Mouse (Mus musculus) hindbrain, embryonic 15.5 days (tissue): ENCODE measurements around the gene Prr15. TPM values are rescaled to one million over a fixed set of nuclear protein-coding genes. Genes with fewer than 3 reads are reported as not detected.

Source experiments
- ATAC-seq: fragments of 200-750 bp; cut with Nextera tagmentation; 2 replicates; pipeline ENCODE4 v1.8.0; 2017; ENCODE audit warnings: low read depth, moderate number of reproducible peaks, moderate TSS enrichment; ENCODE audit not compliant: low FRiP score
- H3K27ac ChIP-seq: fragments of 300-500 bp; sonication (generic); replicated peaks from 2 replicates; pipeline ENCODE4 v1.5.1; 2015; ENCODE audit warnings: mild to moderate bottlenecking, inconsistent platforms
- H3K27me3 ChIP-seq: fragments of 300-500 bp; sonication (generic); 2 replicates; pipeline ENCODE4 v1.6.1; 2015; ENCODE audit warnings: control low read depth, inconsistent platforms
- H3K36me3 ChIP-seq: fragments of 300-500 bp; sonication (generic); 2 replicates; pipeline ENCODE4 v1.6.1; 2015; ENCODE audit warnings: control low read depth, inconsistent platforms
- H3K4me1 ChIP-seq: fragments of 300-500 bp; sonication (generic); replicated peaks from 2 replicates; pipeline ENCODE4 v1.6.1; 2015; ENCODE audit warnings: control low read depth, inconsistent platforms
- H3K4me2 ChIP-seq: fragments of 300-500 bp; sonication (generic); 2 replicates; pipeline ENCODE4 v1.6.1; 2015; ENCODE audit warnings: moderate library complexity, mild to moderate bottlenecking, inconsistent platforms
- H3K4me3 ChIP-seq: fragments of 300-500 bp; sonication (generic); 2 replicates; pipeline ENCODE4 v1.5.1; 2015; ENCODE audit warnings: mild to moderate bottlenecking, inconsistent platforms
- H3K9ac ChIP-seq: fragments of 300-500 bp; sonication (generic); 2 replicates; pipeline ENCODE4 v1.6.1; 2015; ENCODE audit warnings: inconsistent platforms
- H3K9me3 ChIP-seq: fragments of 300-500 bp; sonication (generic); 2 replicates; pipeline ENCODE4 v1.6.1; 2016; ENCODE audit warnings: control low read depth, inconsistent platforms
- WGBS: fragments of 180-500 bp; shearing (Covaris S2); methylation state at CpG from one replicate; pipeline ENCODE4 v1.1.7; 2015; 5-methylcytosine and 5-hydroxymethylcytosine counted together
- polyA plus RNA-seq: library from polyadenylated mRNA; unstranded; fragments of >200 nt; fragmentation: Nextera tagmentation; extraction: Ambion mirVana; gene quantifications from 2 replicates; pipeline ENCODE4 v1.2.1, GENCODE M21; 2015

Prr15 gene
- polyA plus RNA-seq, 1 experiment from 2014 or later: 1.5 TPM

DNA sequence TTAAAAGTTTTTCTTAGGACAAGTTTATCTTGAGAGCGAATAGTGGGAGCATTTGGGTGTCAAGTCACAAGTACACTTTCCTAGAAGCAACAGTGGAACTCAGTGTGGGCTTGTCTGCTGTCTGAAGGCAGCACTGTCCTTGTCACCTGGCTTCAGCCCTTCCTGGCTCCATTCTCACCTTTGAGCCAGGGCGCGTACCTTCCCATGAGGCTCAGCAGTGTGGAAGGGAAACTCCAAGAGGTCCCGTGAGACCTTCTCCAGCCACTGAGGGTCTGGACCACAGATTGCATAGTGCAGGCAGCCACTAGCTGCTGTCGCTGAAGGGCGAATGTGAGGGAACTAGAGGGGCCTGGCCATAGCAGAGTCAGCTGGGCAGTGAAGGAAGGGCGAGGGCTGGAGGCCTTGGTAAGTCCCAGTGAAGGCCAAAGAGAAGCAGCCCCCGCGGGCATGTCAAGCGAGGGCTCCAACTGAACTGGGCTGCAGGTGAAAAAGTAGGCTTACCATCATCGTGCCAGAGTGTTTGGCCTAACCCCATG, 7.5 kb downstream of the Prr15 start:
- no peaks in the 10 kb centered on the region for H3K9me3 ChIP-seq
- ATAC-seq: no peak
- no peak overlapping the region for H3K9ac ChIP-seq
- no peak overlapping the region for H3K4me2 ChIP-seq
- H3K27ac ChIP-seq: no peak overlapping the region
- no peak overlapping the region for H3K4me3 ChIP-seq
- 65% methylated on average over 11 of the region's 11 CpGs for WGBS
- H3K36me3 ChIP-seq: no peaks in the 10 kb centered on the region
- peaks cover 20% of the 10 kb centered on the region for H3K27me3 ChIP-seq
- H3K4me1 ChIP-seq: peaks cover 8% of the 10 kb centered on the region

DNA sequence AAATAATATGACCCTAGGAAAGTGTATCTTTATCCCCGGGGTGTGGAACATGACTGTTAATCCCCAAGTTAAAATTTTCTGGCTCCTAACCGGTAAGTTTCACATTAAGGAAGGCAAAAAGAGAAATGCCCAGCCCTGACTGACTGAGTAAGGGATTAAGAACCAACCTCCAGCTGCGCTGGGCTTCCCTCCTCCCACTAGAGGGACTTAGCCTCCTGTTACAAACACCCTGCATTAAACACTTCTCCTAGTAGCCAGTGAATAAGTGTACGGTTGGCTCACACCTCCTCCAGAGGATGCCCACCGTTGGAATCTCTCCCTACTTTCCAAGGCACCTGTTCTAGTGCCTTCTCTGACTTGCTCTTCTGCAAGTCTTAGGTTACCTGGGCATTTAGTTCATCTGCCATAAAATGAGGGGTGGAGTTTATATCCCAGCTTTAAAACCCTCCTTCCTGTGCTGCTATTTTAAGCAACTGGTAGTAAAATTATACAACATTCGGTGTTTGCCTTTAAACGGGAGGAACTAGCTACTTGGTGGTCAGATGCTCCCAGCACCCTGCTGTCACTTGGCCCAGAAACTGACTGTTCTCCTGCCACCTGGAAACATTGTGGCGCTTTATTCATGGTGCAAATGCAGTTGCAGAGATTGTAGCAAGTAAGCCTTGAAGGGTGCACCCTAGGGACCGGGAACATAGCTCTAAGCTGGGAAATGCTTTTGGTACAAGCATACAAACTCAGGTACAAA, 8.2 kb downstream of the Prr15 start:
- WGBS: 49% methylated on average over 9 of the region's 9 CpGs
- Histone ChIP-seq H3K36me3 (no peaks in the 10 kb centered on the region), H3K4me1 (peaks cover 8% of the 10 kb centered on the region), H3K27ac (no peak overlapping the region), H3K9me3 (no peaks in the 10 kb centered on the region), H3K9ac (no peak overlapping the region), H3K4me2 (no peak overlapping the region), H3K27me3 (peaks cover 17% of the 10 kb centered on the region), H3K4me3 (no peak overlapping the region)
- ATAC-seq: no peak

DNA sequence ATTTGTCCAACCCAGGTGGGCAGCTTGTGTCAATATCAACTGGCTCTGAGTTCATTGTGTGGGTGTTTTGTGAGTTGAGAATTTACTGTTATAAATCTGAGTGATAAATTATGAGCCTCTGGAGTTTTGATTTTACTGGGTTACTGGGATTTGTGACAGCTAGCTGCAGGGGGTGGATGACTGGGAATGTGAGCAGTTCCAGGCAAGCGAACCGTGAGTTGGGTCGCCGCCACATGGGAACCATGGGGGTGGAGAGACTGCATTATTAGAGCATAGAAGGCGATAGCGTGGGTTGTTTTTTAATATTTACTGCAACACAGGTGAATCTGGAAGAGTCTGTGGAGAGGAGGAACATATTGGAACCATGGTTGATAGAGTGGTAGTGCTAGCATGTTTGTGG, 11.7 kb downstream of the Prr15 start:
- no peak overlapping the region for H3K27ac ChIP-seq
- no peak overlapping the region for H3K4me2 ChIP-seq
- peaks cover 3% of the 10 kb centered on the region for H3K27me3 ChIP-seq
- no peaks in the 10 kb centered on the region for H3K9me3 ChIP-seq
- H3K36me3 ChIP-seq: no peaks in the 10 kb centered on the region
- H3K4me3 ChIP-seq: no peak overlapping the region
- no peak for ATAC-seq
- WGBS: 66% methylated on average over 6 of the region's 6 CpGs
- H3K9ac ChIP-seq: no peak overlapping the region
- H3K4me1 ChIP-seq: peaks cover under 1% of the 10 kb centered on the region

DNA sequence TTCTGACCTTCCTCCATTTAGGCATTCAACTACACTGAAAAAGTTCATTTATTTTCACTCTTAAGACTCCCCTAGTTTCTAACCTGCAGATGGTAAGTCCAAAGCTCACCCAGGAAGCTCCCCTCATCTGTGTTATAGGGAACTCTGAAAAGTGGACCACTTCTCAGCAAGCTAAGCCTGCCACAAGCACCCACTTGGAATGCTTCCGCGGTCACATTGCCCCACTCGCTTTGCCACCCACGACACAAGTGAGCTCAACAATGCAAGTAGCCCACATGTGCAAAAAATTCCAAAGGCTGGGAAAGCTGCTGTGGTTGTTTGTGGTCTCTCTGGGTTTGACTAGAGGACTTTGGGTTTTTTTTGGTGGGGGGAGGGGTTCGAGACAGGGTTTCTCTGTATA, 15.5 kb downstream of the Prr15 start:
- Histone ChIP-seq H3K9ac (no peak overlapping the region), H3K4me3 (no peak overlapping the region), H3K27me3 (no peaks in the 10 kb centered on the region; the same call in 1 of the 2 replicates), H3K36me3 (no peaks in the 10 kb centered on the region), H3K4me2 (no peak overlapping the region), H3K9me3 (no peaks in the 10 kb centered on the region), H3K27ac (no peak overlapping the region), H3K4me1 (no peaks in the 10 kb centered on the region)
- ATAC-seq: no peak
- WGBS: 94% methylated on average over 5 of the region's 5 CpGs

DNA sequence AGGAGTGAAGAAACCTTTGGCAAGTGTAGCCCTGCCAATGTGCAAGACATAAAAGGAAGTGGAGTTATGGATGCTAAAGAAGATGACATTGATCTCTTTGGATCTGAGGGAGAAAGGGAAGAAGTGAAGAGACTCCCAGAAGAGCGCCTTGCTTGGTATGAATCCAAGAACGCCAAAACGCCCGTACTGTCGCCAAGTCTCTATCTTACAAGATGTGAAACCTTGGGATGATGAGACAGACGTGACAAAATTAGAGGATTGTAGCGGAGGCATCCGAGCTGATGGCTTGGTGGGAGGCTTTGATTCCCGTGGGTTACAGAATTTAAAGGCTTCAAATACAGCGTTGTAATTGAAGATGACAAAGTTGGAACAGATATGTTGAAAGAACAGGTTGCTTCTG, 16.6 kb downstream of the Prr15 start:
- no peak for ATAC-seq

DNA sequence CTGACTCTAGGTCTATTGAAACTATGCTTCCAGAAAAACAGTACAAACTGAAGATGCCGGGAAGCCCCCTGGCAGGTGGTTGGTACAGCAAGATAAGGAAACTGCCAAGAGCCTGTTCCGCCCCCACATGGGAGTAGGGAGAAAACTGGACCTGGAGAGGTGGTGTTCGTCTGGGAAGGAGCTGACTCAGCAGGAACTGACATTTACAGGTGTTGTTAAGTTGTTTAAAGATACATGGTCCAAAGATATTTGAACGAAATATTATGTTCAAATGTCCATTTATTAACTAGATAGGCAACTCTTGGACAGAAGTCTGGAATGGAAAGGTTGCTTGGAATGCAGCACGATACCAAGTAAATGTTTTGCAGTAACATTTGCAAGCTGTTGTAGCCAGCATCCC, 26.2 kb downstream of the Prr15 start:
- Histone ChIP-seq H3K27me3 (no peaks in the 10 kb centered on the region), H3K4me1 (no peaks in the 10 kb centered on the region), H3K4me2 (no peak overlapping the region), H3K36me3 (no peaks in the 10 kb centered on the region), H3K9me3 (no peaks in the 10 kb centered on the region), H3K9ac (no peak overlapping the region), H3K4me3 (no peak overlapping the region), H3K27ac (no peak overlapping the region)
- 86% methylated on average over 5 of the region's 5 CpGs for WGBS
- ATAC-seq: no peak

More for the DNA sequence above, 16.6 kb downstream of the Prr15 start:
- H3K27ac ChIP-seq: no peak overlapping the region
- no peak overlapping the region for H3K9ac ChIP-seq
- H3K27me3 ChIP-seq: no peaks in the 10 kb centered on the region
- H3K4me3 ChIP-seq: no peak overlapping the region
- no peak overlapping the region for H3K4me2 ChIP-seq
- 84% methylated on average over 10 of the region's 10 CpGs for WGBS
- H3K4me1 ChIP-seq: no peaks in the 10 kb centered on the region
- H3K9me3 ChIP-seq: no peaks in the 10 kb centered on the region
- H3K36me3 ChIP-seq: no peaks in the 10 kb centered on the region

DNA sequence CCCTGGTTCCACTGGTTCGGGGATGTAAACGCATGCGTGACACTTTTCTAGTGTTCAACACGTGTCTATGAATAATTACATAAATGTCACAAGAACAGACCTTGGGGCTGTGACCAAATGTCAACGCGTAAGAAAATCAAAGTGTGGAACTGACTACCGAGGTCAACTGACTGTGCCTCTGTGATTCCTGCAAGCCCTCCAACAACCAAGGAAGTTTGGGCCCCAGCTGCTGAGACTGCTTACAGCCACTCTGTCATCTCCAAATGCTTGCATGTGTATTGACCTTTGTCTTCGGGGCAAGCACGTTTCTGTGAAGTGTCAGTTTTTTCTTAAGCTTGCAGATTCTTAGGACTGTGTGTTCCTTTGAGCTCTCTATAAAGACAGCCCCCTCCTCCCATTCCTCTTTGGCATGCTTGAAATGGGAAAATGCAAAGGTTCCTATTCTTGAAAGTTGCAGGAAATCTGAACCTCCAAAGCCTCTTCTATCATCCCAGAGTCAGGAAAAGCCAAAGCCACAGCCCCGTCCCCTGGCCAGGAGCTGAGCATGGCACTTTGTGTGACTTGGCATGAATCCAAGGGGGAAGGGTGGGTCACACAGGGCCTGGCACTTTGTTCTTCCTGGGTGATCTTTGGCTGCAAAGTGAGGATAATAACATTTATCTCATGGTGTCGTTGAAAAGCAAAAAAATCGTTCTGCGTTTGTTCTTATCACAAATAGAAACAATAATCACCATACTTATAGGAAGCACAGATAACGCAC, 27.5 kb downstream of the Prr15 start:
- no peak overlapping the region for H3K4me2 ChIP-seq
- H3K9ac ChIP-seq: no peak overlapping the region
- no peaks in the 10 kb centered on the region for H3K27me3 ChIP-seq
- H3K36me3 ChIP-seq: no peaks in the 10 kb centered on the region
- no peaks in the 10 kb centered on the region for H3K4me1 ChIP-seq
- no peak overlapping the region for H3K27ac ChIP-seq
- H3K9me3 ChIP-seq: no peaks in the 10 kb centered on the region
- WGBS: 66% methylated on average over 14 of the region's 14 CpGs
- ATAC-seq: no peak
- no peak overlapping the region for H3K4me3 ChIP-seq

DNA sequence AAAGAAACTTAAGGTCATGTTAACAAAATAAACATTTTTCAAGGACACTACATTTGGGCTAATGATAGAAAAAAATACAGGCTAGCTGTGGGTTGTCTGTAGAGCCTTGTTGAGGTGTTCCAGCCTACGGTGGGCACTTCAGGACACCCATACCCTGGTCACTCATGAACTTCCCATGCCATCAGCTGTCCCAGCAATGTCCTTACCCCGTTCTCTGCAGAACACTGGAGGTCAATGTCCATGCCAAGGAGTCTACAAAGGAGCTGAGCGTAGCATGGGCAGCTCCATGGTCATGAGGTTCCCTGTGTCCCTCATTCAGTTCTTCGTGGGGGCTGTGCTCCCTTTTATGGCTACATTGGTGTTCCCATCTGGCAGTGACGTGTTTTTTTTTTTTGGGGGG, 28.1 kb downstream of the Prr15 start:
- Histone ChIP-seq H3K9me3 (no peaks in the 10 kb centered on the region), H3K9ac (no peak overlapping the region), H3K27ac (no peak overlapping the region), H3K27me3 (no peaks in the 10 kb centered on the region), H3K4me2 (no peak overlapping the region), H3K36me3 (no peaks in the 10 kb centered on the region), H3K4me3 (no peak overlapping the region), H3K4me1 (no peaks in the 10 kb centered on the region)
- no peak for ATAC-seq
- 92% methylated on average over 5 of the region's 5 CpGs for WGBS

DNA sequence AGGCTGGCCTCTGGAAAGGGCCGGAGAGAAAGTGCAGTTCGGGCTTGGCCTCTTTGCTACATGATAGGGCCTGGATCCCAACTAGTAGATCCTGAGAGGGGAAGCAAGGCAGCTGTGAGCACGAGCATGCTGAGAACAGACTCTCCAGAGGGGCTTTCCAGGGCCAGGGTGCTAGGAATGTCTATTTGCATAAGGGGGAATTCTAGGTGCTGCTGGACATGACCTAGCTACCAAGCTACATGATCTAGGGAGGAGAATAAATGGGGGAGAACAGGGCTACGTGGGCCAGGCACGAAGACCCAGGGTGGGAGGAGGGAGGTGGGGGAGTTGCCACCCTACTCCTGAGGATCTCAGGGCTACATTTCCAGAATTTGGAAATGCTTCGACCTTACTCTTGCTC, 30.0 kb downstream of the Prr15 start:
- 77% methylated on average over 6 of the region's 6 CpGs for whole genome bisulfite sequencing
- no peaks in the 10 kb centered on the region for H3K4me1 ChIP-seq
- H3K36me3 ChIP-seq: no peaks in the 10 kb centered on the region
- no peak overlapping the region for H3K27ac ChIP-seq
- ATAC-seq: no peak
- H3K27me3 ChIP-seq: no peaks in the 10 kb centered on the region
- H3K4me3 ChIP-seq: no peak overlapping the region
- H3K9ac ChIP-seq: no peak overlapping the region
- no peak overlapping the region for H3K4me2 ChIP-seq
- H3K9me3 ChIP-seq: no peaks in the 10 kb centered on the region

DNA sequence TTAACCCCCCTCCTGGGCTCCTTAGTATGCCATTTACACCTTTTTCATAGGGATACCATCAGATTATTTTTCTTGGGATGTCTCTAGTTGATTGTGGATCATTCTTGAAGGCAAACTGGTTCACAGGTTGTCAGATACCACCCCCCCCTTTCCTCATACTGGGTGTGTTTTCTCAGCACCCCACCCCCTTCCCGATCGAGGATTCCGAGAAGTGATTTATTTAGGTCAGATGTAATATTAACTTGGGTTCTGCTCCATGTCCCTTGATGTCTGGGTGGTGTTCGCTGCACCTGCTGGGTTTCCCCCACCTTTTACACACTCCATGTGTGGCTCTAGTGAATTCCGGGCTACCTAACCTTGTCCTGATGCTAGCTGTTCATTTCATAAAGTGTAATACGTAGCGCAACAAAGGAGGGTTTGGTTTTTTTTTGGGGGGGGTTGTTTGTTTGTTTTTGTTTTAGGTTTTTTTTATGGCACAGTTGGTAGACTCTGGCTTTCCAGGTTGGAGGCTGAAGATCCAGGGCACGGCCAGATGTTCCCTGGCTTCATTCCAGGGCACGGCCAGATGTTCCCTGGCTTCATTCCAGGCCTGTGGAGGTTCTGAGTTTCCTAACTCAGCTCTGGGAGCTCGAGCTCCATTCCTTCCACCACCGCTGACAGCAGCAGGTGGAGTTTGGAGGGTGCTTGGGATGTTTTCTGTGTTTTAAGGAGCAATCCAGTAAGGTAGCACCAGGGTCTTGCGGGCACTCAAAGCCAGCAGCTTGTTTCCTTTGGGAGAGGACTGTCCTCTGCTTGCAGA, 37.1 kb downstream of the Prr15 start:
- no peaks in the 10 kb centered on the region for H3K9me3 ChIP-seq
- H3K4me2 ChIP-seq: no peak overlapping the region
- H3K27ac ChIP-seq: no peak overlapping the region
- H3K4me3 ChIP-seq: no peak overlapping the region
- WGBS: 82% methylated on average over 12 of the region's 12 CpGs
- no peaks in the 10 kb centered on the region for H3K36me3 ChIP-seq
- no peak for ATAC-seq
- no peak overlapping the region for H3K9ac ChIP-seq
- H3K27me3 ChIP-seq: no peaks in the 10 kb centered on the region
- H3K4me1 ChIP-seq: no peaks in the 10 kb centered on the region

DNA sequence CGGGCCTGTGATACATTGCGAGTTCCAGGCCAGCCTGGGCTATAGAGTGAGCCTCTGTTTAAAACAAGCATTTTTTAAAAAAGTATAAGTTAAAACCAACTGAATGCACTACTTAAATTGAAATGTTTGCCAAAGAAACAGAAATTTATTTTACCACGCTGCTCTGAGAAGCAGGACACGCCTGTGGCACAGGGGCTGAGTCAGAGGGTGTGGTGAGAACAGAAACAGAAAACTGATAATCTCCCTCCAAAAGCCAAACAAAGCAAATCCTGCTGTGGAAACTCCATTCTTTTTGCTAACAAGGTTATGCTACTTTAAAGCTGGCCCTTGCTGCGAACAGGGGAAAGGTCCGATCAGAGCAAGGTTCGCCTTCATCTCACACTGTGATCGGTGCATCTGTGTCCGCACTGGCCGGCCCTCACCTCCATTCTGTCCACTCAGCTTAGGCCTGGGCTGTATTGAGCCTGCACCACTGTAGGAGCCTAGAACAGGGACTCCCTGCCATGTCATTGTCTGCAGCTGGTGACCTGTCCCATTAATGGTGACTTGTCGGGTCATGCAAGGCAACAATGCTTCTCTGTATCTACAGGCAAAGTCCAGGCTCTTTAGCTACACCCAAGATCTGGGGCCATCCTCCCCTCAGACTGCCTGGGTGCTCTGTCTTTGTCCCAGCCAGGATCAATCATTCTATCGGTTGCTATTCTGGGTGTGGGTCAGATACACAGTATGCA, 38.9 kb downstream of the Prr15 start:
- Histone ChIP-seq H3K27me3 (no peaks in the 10 kb centered on the region), H3K9ac (no peak overlapping the region), H3K36me3 (no peaks in the 10 kb centered on the region), H3K4me1 (no peaks in the 10 kb centered on the region), H3K9me3 (no peaks in the 10 kb centered on the region), H3K4me3 (no peak overlapping the region), H3K4me2 (no peak overlapping the region), H3K27ac (no peak overlapping the region)
- ATAC-seq: no peak
- 50% methylated on average over 12 of the region's 12 CpGs for WGBS
